30 mouse cellular contexts compared by ENCODE assay signal in genomic region chr12:108088253-108088652, GRCm38 (mm10).
DNase-seq lines count a peak whose midpoint lies in the region; ATAC-seq lines count a peak whose summit lies in the region.
"Had no signal": no experiment of that assay in that cellular context is flagged by ENCODE, and none has a peak within 500 bp of the region (broad histone marks: within the 10 kb centered on the region; RNA-seq: fewer than 3 reads in every experiment).

No protein-coding gene starts in this region.

- H3K27me3 ChIP-seq in intestine, embryonic 16.5 days (replicated peaks; ENCODE audit: control insufficient read depth, insufficient read depth, low read length), result no peaks in the 10 kb centered on the region
- H3K27me3 ChIP-seq in intestine, embryonic 15.5 days (replicated peaks), result no peaks in the 10 kb centered on the region
- no peaks in the 10 kb centered on the region for H3K27me3 ChIP-seq in hindbrain, embryonic 13.5 days
- H3K27me3 ChIP-seq: embryonic facial prominence, embryonic 12.5 days; hindbrain, embryonic 15.5 days; lung, embryonic 15.5 days; midbrain, embryonic 13.5 days; neural tube, embryonic 15.5 days had no signal

- intact Hi-C loops in gastrocnemius, postnatal 14 days (cut with DNase I; ENCODE audit: low total_unique reads), result no loop called here

- WGBS in intestine, embryonic 16.5 days, result 68% methylated on average over 9 of the region's 9 CpGs
- 68% methylated on average over 9 of the region's 9 CpGs for WGBS in intestine, embryonic 15.5 days
- WGBS in hindbrain, embryonic 13.5 days, result 82% methylated on average over 9 of the region's 9 CpGs

- no peaks in the 10 kb centered on the region for H3K4me1 ChIP-seq in intestine, embryonic 16.5 days (ENCODE audit: control insufficient read depth, insufficient read depth, low read length)
- H3K4me1 ChIP-seq in intestine, embryonic 15.5 days (replicated peaks), result 0 out of 2 replicates have a peak, but pooled peaks cover 8% of the 10 kb centered on the region
- H3K4me1 ChIP-seq in hindbrain, embryonic 13.5 days (replicated peaks), result no peaks in the 10 kb centered on the region; the same call in 1 of the 2 replicates
- H3K4me1 ChIP-seq: hindbrain, embryonic 15.5 days; lung, embryonic 15.5 days; midbrain, embryonic 13.5 days; neural tube, embryonic 15.5 days had no signal

- H3K36me3 ChIP-seq in intestine, embryonic 16.5 days (ENCODE audit: control insufficient read depth, insufficient read depth, low read length), result no peaks in the 10 kb centered on the region
- H3K36me3 ChIP-seq in intestine, embryonic 15.5 days, result no peaks in the 10 kb centered on the region
- H3K36me3 ChIP-seq in hindbrain, embryonic 13.5 days, result no peaks in the 10 kb centered on the region
- H3K36me3 ChIP-seq: embryonic facial prominence, embryonic 12.5 days; hindbrain, embryonic 15.5 days; lung, embryonic 15.5 days; midbrain, embryonic 13.5 days; neural tube, embryonic 15.5 days had no signal

- no peaks in the 10 kb centered on the region for H3K9me3 ChIP-seq in intestine, embryonic 16.5 days (ENCODE audit: control insufficient read depth, low read length)
- no peaks in the 10 kb centered on the region for H3K9me3 ChIP-seq in intestine, embryonic 15.5 days
- no peaks in the 10 kb centered on the region for H3K9me3 ChIP-seq in hindbrain, embryonic 13.5 days
- H3K9me3 ChIP-seq: embryonic facial prominence, embryonic 12.5 days; hindbrain, embryonic 15.5 days; lung, embryonic 15.5 days; midbrain, embryonic 13.5 days; neural tube, embryonic 15.5 days had no signal

- no peak overlapping the region for H3K9ac ChIP-seq in intestine, embryonic 16.5 days (ENCODE audit: low read depth, low read length)
- no peak overlapping the region for H3K9ac ChIP-seq in intestine, embryonic 15.5 days
- no peak overlapping the region for H3K9ac ChIP-seq in hindbrain, embryonic 13.5 days
- H3K9ac ChIP-seq: embryonic facial prominence, embryonic 12.5 days; hindbrain, embryonic 15.5 days; lung, embryonic 15.5 days; midbrain, embryonic 13.5 days; neural tube, embryonic 15.5 days had no signal

- no peak overlapping the region for H3K4me2 ChIP-seq in intestine, embryonic 16.5 days (ENCODE audit: low read depth, low read length)
- H3K4me2 ChIP-seq in intestine, embryonic 15.5 days (replicated peaks), result no peak overlapping the region
- H3K4me2 ChIP-seq in hindbrain, embryonic 13.5 days, result no peak overlapping the region
- H3K4me2 ChIP-seq: embryonic facial prominence, embryonic 12.5 days; hindbrain, embryonic 15.5 days; lung, embryonic 15.5 days; midbrain, embryonic 13.5 days; neural tube, embryonic 15.5 days had no signal

- ATAC-seq in intestine, embryonic 16.5 days, result 0 out of 2 replicates have a peak, but pooled peaks have one; percentile 21
- no peak for ATAC-seq in intestine, embryonic 15.5 days
- ATAC-seq in granulocyte monocyte progenitor cell, adult 5-6 weeks (replicated peaks; ENCODE audit: poor library complexity, severe bottlenecking), result peak; percentile 70
- ATAC-seq in megakaryocyte, adult 5-6 weeks (ENCODE audit: poor library complexity, severe bottlenecking), result peak; percentile 74
- no peak for ATAC-seq in hindbrain, embryonic 13.5 days (ENCODE audit: low FRiP score)
- ATAC-seq: forebrain, embryonic 14.5 days; inflammation-experienced regulatory T-cells, adult 6 months; midbrain, embryonic 13.5 days had no signal

- no peak overlapping the region for H3K4me3 ChIP-seq in intestine, embryonic 16.5 days (ENCODE audit: low read length)
- H3K4me3 ChIP-seq in intestine, embryonic 15.5 days (replicated peaks), result no peak overlapping the region
- H3K4me3 ChIP-seq in hindbrain, embryonic 13.5 days, result no peak overlapping the region
- H3K4me3 ChIP-seq: embryonic facial prominence, embryonic 12.5 days; hindbrain, embryonic 15.5 days; lung, embryonic 15.5 days; megakaryocyte, embryonic 14.5 days; midbrain, embryonic 13.5 days; neural tube, embryonic 15.5 days had no signal

- H3K27ac ChIP-seq in intestine, embryonic 16.5 days (ENCODE audit: low read length), result no peak overlapping the region
- no peak overlapping the region for H3K27ac ChIP-seq in intestine, embryonic 15.5 days
- H3K27ac ChIP-seq in hindbrain, embryonic 13.5 days, result no peak overlapping the region
- H3K27ac ChIP-seq: embryonic facial prominence, embryonic 12.5 days; hindbrain, embryonic 15.5 days; lung, embryonic 15.5 days; midbrain, embryonic 13.5 days; neural tube, embryonic 15.5 days had no signal

- peak; percentile 28 for DNase-seq in NIH3T3 (ENCODE audit: low read depth)
- DNase-seq in spleen, postnatal 14 days (ENCODE audit: low spot score in 2 of 2), result no peak
- no peak for DNase-seq in gastrocnemius, postnatal 14 days
- DNase-seq: adrenal gland, adult 8-10 months; B cell, adult 2 months; cerebellum, adult 11 months; cerebellum, adult 9-10 months; cerebellum, postnatal 36 days; embryo, embryonic 11 days; heart, postnatal 36 days; kidney, adult 9 months; kidney, postnatal 10 days; left cerebral cortex, postnatal 4 days; liver; retina, postnatal 1 day; right cerebral cortex, postnatal 25 days; spleen, adult 18-20 months had no signal

Comparison
In these comparisons a context has a peak if more than half of its experiments do, and no peak if none do; other contexts are left out.
1. ATAC-seq: peak in intestine, embryonic 16.5 days (single experiment), granulocyte monocyte progenitor cell, adult 5-6 weeks (single experiment) and megakaryocyte, adult 5-6 weeks (single experiment); none in intestine, embryonic 15.5 days (single experiment) and hindbrain, embryonic 13.5 days (single experiment).